Mouse (Mus musculus) MEL (cell line): ENCODE results near the gene Atrip.

Source experiments
- CTCF ChIP-seq, 3 experiments: IDR thresholded peaks in 2 of 3; conservative IDR thresholded peaks in 1 of 3; 2 replicates each; pipeline ENCODE4 v1.5.1; 2011 to 2012; ENCODE audit warnings: low read length in 3 of 3, low read depth in 2 of 3, mild to moderate bottlenecking in 2 of 3, improper control_type of control experiment in 1 of 3, inconsistent platforms in 1 of 3, mixed read lengths in 1 of 3, moderate library complexity in 1 of 3; ENCODE audit not compliant: control insufficient read depth in 1 of 3, insufficient read depth in 1 of 3, poor library complexity in 1 of 3, severe bottlenecking in 1 of 3
- E2F4 ChIP-seq: IDR thresholded peaks from 2 replicates; pipeline ENCODE4 v1.6.1; 2011; ENCODE audit warnings: low read depth, low read length, improper control_type of control experiment, borderline replicate concordance
- GATA1 ChIP-seq: IDR thresholded peaks from 2 replicates; pipeline ENCODE4 v1.6.1; 2011; ENCODE audit warnings: low read depth, low read length, improper control_type of control experiment
- MAFK ChIP-seq: IDR thresholded peaks from 2 replicates; pipeline ENCODE4 v1.6.1; 2011; ENCODE audit warnings: low read depth, mild to moderate bottlenecking, low read length, improper control_type of control experiment, borderline replicate concordance
- MAZ ChIP-seq: IDR thresholded peaks from 2 replicates; pipeline ENCODE4 v1.6.1; 2012; ENCODE audit warnings: low read depth, mild to moderate bottlenecking, inconsistent platforms, low read length, improper control_type of control experiment
- RCOR1 ChIP-seq: IDR thresholded peaks from 2 replicates; pipeline ENCODE4 v1.6.1; 2012; ENCODE audit warnings: low read depth, mild to moderate bottlenecking, inconsistent platforms, low read length, improper control_type of control experiment
- ZNF384 ChIP-seq: IDR thresholded peaks from 2 replicates; pipeline ENCODE4 v1.6.1; 2012; ENCODE audit warnings: low read depth, mild to moderate bottlenecking, inconsistent platforms, low read length, improper control_type of control experiment

GRCm38 (mm10) chr9:109059136-109059903 is 14.6 kb downstream of the Atrip start, which contains the start of gene Trex1:
- TF ChIP-seq GATA1 (0 out of 2 replicates have a peak, but pooled peaks have one; percentile 32), MAZ (no peak), MAFK (no peak), RCOR1 (no peak), CTCF (IDR thresholded peaks at IDR 0.05 in 2 of 3, conservative IDR thresholded peaks at IDR 0.05 in 1 of 3; ENCODE audit: control insufficient read depth in 1 of 3, insufficient read depth in 1 of 3, low read depth in 2 of 3, low read length in 3 of 3, poor library complexity in 1 of 3, severe bottlenecking in 1 of 3) (peak; percentile 95 to 97 (median 96)), E2F4 (no peak), ZNF384 (no peak)
